Mouse (Mus musculus) embryo, embryonic 11.5 days (tissue): Measurements from ENCODE around the gene Rbfox2.
A peak's percentile ranks its signal among the peaks of the same experiment; 100 is the strongest.

Experiments used
- DNase-seq: peaks from one replicate; pipeline ENCODE4 v3.0.0-alpha.2; 2012; ENCODE audit warnings: low read depth, low spot score

The Rbfox2 gene

DNA sequence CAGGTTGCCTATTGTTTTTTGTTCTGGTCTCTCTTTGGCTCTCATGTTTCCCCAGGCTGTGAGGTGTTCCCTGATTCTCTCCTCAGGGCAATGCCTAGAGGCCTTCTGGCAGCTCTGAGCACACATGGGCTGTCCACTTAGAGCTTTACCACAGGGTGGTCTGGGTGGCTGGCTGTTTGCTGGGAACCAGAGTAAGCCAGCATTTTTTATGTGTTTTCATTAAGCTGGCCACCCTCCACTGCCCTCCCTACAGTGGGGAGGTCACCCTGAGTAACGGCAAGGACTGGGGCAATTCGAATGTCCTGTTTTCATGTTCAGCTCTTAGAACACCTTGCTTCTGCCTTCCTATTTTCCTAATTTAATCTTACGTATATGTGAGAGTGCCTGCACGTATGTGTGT lies 24.6 kb upstream of the Rbfox2 start:
- DNase-seq, result no peak

- no peak for DNase-seq
Measured at GRCm38 (mm10) chr15:77329681-77330180, 22.9 kb upstream of the Rbfox2 start.

DNA sequence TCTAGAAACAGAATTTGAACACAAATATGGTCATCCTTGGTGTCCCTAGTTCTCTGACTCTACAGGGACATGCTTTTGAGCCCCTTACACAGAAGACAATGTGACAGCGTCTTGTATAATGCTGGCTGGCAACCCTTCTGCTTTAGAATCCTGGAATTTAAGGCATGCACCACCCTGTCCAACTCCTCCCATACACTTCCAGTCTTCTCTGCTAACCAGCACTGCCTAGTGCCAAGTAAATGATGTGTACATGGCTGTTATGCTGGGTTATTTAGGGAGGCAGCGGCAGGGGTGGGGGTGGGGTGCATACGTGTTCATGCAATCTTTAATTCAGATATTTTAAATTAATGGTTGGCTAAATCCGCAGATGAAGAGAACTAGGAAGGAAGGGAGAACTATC lies 19.6 kb upstream of the Rbfox2 start:
- no peak for DNase-seq

- DNase-seq, result no peak
Measured at GRCm38 (mm10) chr15:77324426-77324825, 17.6 kb upstream of the Rbfox2 start.

- no peak for DNase-seq
Measured at GRCm38 (mm10) chr15:77323226-77323625, 16.4 kb upstream of the Rbfox2 start.

GRCm38 (mm10) chr15:77313701-77314100 lies 6.9 kb upstream of the Rbfox2 start:
- no peak for DNase-seq

- DNase-seq, result no peak
Measured at GRCm38 (mm10) chr15:77312796-77313195, 6.0 kb upstream of the Rbfox2 start.

- DNase-seq, result no peak
Measured at GRCm38 (mm10) chr15:77307767-77308495, 1.1 kb upstream of the Rbfox2 start.

GRCm38 (mm10) chr15:77305852-77306546 lies 805 bp downstream of the Rbfox2 start:
- DNase-seq, result peak; percentile 35

DNA sequence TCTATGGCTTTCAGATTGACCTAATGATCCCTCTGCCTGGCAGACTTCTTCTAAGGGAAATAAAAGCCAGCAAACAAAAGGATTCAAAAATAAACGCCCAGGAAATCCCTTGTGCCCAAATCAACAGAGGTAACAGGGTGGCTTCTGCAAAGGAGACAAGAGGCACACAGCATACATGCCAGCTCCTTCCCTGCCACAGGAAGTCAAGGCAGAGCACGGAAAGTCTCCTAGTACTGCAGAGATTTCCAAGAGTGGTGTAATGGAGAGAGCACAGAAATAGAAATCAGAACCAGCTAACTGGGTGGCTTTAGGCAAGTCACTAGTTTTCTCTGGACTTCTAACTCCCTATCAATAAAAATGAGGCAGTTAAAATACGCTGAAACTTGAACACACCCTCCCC lies 1.8 kb downstream of the Rbfox2 start:
- DNase-seq, result no peak

- DNase-seq, result no peak
Measured at GRCm38 (mm10) chr15:77301122-77301521, 5.7 kb downstream of the Rbfox2 start.

GRCm38 (mm10) chr15:77298564-77298963 lies 8.2 kb downstream of the Rbfox2 start:
- DNase-seq, result peak; percentile 38

- DNase-seq, result no peak
Measured at GRCm38 (mm10) chr15:77296635-77297034, 10.2 kb downstream of the Rbfox2 start.

DNA sequence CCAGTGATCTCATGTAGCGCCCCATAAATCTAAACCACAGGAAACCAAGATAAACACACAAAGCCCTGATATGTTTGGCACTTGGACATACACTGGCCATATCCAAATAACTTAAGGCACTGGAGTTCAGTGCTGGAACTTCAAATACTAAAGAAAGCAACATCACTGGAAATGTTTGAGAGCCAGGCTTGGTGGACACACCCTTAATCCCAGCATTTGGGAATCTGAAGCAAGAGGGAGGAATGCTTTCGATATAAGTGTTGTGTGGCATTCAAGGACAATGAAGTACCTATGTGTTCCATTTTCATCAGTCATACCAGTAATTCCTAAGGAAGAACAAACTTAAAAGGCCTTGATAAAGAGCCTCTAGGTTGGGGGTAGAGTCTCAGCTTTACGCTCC lies 13.3 kb downstream of the Rbfox2 start:
- no peak for DNase-seq

DNA sequence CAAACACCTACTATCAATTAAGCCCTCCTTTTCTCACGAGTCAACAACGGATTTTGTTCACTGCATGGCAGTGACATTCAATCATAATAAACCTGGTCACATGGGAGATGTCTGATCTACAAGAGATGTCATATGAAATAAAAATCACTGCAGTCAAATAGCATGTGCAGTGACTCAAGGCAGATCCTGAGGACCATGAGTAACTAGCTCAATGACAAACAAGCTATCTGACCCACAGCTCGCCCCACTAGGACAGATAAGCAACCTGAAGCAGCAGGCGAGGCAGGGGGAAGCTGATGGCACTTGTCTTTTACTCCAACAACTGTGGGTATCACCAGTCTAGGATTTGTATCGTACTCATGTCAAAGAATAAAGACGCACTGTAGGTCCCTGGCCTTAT lies 14.4 kb downstream of the Rbfox2 start:
- DNase-seq, result no peak

DNA sequence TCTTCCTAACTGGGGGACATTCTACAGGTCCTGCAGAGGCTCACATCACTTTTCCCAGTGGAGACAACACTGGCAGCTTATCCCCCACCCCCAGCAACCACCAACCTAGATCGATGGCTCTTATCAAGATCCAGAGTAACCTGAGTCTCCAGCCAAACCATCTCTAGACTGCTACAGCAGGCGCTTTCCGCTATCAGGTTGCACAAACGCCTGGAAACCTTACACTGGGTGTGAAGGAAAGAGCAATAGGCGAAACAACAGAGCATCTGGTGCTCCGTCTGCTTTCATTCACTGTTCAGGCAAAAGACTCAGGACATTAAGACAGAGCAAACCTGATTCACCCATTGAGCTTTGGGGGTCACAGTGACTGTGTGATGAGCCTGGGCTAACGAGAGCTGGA lies 15.3 kb downstream of the Rbfox2 start:
- DNase-seq, result no peak

DNA sequence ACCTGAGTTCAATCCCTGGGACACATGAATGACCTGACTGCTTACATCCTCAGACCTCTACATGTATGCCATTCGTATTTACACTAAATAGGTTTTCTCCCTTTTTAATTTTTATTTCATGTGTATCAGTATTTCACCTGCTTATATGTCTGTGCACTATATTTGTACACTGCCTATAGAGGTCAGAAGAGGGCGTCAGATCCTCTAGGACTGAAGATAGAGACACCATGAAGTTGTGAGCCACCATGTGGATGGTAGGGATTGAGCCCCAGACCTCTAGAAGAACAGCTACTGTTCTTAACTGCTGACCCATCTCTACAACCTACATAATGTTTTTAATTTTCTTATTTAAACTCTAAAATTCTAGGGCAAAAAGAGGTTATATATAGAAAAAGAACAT lies 16.5 kb downstream of the Rbfox2 start:
- no peak for DNase-seq

- no peak for DNase-seq
Measured at GRCm38 (mm10) chr15:77280130-77280529, 26.7 kb downstream of the Rbfox2 start.

DNA sequence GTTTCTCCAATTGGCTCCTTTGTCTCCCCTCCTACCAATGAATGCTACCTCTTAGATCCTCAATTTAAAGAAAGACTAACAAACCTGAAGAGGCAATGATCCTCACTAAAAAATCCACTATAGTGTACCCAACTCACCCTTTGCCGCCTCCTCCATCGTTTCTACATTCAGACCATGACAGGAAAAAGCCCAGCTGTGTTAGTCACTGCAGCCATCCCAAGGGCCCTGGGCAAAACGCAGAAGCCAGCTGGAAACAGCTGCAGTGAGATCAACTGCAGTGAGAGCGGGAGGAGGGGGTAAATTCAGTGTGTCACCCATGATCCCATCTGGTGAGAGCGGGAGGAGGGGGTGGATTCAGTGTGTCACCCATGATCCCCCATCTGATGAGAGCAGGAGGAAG lies 28.0 kb downstream of the Rbfox2 start:
- no peak for DNase-seq

DNA sequence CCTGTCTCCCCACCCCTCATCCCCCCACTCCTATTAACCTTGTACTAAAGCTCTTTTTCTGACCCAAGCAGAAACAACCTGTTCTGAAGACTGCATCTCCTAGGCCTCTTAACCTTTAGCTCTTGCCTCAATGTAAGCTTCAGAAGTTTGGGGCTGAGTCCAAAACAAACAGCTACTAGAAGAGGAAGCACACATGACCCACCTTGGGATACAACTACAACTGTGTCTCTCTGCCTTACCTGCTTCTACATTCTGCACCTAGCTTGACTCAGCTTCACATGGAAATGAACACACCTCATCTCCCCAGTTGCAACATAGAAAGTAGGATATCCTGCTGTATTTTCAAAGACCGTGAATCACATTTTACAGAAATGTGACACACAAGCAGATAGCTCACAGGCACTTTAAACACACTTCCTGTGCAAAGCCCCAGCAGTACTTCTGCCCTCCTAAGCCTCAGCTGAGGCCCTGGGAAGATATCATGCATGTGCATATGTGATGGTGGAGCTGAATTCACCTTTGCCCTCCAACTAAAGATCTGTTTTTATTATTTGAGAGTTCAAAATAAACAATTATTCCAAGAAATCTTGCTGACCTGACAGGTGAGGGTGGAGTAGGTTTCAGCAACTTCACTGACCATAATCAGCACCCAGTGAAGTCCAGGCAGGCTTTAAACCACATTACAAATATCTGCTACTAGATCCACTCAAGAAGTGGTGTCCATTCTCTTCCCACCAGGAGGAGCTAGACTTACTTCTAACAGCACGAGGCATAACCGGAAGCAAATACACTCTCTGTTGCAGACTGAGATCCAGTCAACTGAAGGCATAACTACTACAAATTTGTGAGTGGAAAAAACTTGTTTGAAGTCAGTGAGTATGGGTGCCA lies 29.7 kb downstream of the Rbfox2 start:
- DNase-seq, result no peak

DNA sequence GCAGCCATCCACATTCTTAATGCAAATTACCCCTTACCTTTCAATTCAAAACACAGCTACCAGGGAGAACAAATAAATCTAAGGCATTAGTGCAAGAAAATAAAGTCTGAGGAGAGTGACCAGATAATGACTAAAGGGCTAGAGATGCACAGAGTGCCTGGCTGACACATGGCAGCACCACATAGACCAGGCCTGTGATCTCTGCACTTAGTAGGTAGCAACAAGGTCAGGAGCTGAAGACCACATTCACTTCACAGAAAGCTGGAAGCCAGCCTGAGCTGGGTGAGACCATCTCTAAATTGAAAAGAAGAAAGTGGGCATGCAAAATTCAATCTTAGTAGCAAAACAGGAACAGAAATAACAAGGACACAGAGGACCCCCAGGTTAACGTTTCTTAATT lies 30.5 kb downstream of the Rbfox2 start:
- no peak for DNase-seq

DNA sequence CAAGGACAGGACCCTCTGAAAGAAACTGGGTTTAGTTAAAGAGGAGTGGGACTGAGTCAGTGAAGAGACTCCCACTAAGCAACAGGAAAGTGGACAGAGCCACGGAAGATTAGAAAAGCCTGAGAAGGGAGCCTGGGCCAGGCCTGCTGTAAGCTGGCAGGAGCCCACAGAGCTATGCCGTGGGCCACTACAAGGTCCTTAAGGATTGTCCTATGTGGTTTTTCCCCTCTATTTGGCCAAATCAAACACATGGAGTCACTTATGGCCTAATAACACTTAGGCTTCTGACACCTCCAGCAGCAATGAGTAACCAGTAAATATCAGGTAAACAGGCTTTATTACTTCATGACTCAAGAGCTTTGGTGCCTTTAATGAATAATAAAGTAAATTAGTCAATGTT lies 31.2 kb downstream of the Rbfox2 start:
- DNase-seq, result no peak
